Mouse (Mus musculus): ENCODE data around the gene Egflam. TPM values are rescaled to one million over a fixed set of nuclear protein-coding genes. Genes with fewer than 3 reads are reported as not detected.

Gene Egflam
- polyA plus RNA-seq, 2 experiments, result 0.18 to 0.51 TPM

DNA sequence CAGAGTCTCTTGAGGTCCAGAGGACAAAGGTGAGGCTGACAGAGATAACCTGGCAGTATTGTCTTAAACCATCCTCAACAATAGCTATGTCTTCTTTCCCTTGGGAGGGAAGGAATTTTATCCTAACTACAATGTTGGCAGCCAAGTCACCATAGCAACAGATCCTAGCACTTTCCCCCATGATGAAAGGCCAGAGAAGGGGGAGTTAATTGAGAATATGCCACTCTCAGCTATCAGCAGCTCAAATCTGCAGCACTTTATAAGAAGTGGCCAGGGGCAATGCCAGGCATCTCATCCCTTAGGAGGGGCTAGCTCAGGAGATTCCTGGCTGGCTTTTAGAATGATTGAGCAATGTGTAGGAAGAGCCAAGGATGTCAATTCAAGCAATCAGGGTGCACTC, 105.3 kb downstream of the Egflam start:
- Histone ChIP-seq H3K27me3 (ENCODE audit: control insufficient read depth, insufficient read depth, low read length) (no peaks in the 10 kb centered on the region), H3K4me2 (ENCODE audit: low read depth) (no peak overlapping the region), H3K9me3 (ENCODE audit: control insufficient read depth, low read length) (no peaks in the 10 kb centered on the region), H3K4me3 (ENCODE audit: insufficient read depth in 1 of 2, low read depth in 2 of 2, low read length in 2 of 2) (no peak overlapping the region), H3K4me1 (replicated peaks; ENCODE audit: control insufficient read depth in 2 of 2, insufficient read depth in 2 of 2, low read length in 1 of 2) (no peaks in the 10 kb centered on the region), H3K9ac (replicated peaks) (no peak overlapping the region), H3K36me3 (replicated peaks; ENCODE audit: control insufficient read depth, insufficient read depth, low read depth) (no peaks in the 10 kb centered on the region), H3K27ac (no peak overlapping the region)
- ATAC-seq (ENCODE audit: insufficient read depth), result no peak
- DNase-seq (ENCODE audit: low read depth in 3 of 3, low spot score in 3 of 3), result no peak
- TF ChIP-seq EP300 (IDR thresholded peaks at IDR 0.05; ENCODE audit: low read depth), result no peak
- TF ChIP-seq CTCF (IDR thresholded peaks at IDR 0.05; ENCODE audit: low read depth), result no peak

DNA sequence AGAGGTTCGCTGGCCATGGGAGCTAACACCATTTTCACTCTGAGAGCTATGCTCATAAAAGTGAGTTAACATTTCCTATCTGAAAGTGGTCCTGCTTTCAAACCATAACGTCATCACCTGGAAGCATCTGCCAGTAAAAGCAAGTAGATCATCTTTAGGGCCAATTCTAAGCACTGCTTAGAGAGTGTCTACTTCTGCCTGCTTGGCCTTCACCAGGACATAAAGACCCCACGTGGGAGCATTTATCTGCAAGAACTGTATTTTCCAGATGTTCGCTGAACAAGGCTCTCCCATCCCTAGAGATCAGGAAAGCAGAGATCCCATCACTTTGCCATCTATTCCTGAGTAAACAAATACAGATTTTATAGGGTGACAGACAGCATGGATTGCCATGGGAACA, 108.2 kb downstream of the Egflam start:
- ATAC-seq (ENCODE audit: insufficient read depth), result no peak
- WGBS (ENCODE audit: insufficient replicate concordance), result 37% methylated on average over 4 of the region's 4 CpGs
- Histone ChIP-seq H3K9ac (replicated peaks) (no peak overlapping the region), H3K4me3 (ENCODE audit: insufficient read depth in 1 of 2, low read depth in 2 of 2, low read length in 2 of 2) (no peak overlapping the region), H3K27ac (no peak overlapping the region), H3K9me3 (ENCODE audit: control insufficient read depth, low read length) (no peaks in the 10 kb centered on the region), H3K4me1 (replicated peaks; ENCODE audit: control insufficient read depth in 2 of 2, insufficient read depth in 2 of 2, low read length in 1 of 2) (no peaks in the 10 kb centered on the region), H3K4me2 (ENCODE audit: low read depth) (no peak overlapping the region), H3K36me3 (replicated peaks; ENCODE audit: control insufficient read depth, insufficient read depth, low read depth) (no peaks in the 10 kb centered on the region), H3K27me3 (ENCODE audit: control insufficient read depth, insufficient read depth, low read length) (no peaks in the 10 kb centered on the region)
- DNase-seq (ENCODE audit: low read depth in 3 of 3, low spot score in 3 of 3), result no peak
- TF ChIP-seq CTCF (IDR thresholded peaks at IDR 0.05; ENCODE audit: low read depth), result no peak

DNA sequence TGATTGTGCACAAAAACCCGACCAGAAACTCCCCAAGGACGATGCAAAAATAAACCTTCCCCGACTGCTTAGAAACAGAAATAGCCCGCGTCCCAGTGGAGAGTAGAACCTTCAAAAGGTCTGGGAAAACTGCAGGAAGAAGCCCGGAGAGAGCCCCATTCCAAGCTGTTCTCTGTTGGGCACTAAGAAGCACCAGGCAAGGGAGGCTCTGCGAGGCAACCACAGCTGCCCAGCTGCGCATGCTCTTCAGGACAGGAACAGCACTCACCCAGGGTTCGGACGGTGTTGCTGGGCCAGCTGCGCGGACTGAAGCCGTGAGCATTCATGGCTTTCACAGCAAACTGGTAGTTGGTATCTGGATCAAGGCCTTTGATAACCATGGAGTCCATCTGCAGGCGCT, 108.7 kb downstream of the Egflam start:
- H3K36me3 ChIP-seq (replicated peaks; ENCODE audit: control insufficient read depth, insufficient read depth, low read depth), result no peaks in the 10 kb centered on the region
- ATAC-seq (ENCODE audit: insufficient read depth) (no peak), DNase-seq (ENCODE audit: low read depth in 3 of 3, low spot score in 3 of 3) (no peak)
- no peaks in the 10 kb centered on the region for H3K9me3 ChIP-seq (ENCODE audit: control insufficient read depth, low read length)
- no peaks in the 10 kb centered on the region for H3K4me1 ChIP-seq (replicated peaks; ENCODE audit: control insufficient read depth in 2 of 2, insufficient read depth in 2 of 2, low read length in 1 of 2)
- H3K9ac ChIP-seq (replicated peaks), result no peak overlapping the region
- H3K4me3 ChIP-seq (ENCODE audit: insufficient read depth in 1 of 2, low read depth in 2 of 2, low read length in 2 of 2), result no peak overlapping the region
- 45% methylated on average over 14 of the region's 14 CpGs for WGBS (ENCODE audit: insufficient replicate concordance)
- H3K4me2 ChIP-seq (ENCODE audit: low read depth), result no peak overlapping the region
- TF ChIP-seq CTCF (IDR thresholded peaks at IDR 0.05; ENCODE audit: low read depth) (no peak), EP300 (IDR thresholded peaks at IDR 0.05; ENCODE audit: low read depth) (no peak)
- H3K27me3 ChIP-seq (ENCODE audit: control insufficient read depth, insufficient read depth, low read length), result no peaks in the 10 kb centered on the region
- no peak overlapping the region for H3K27ac ChIP-seq

- 32% methylated on average over 4 of the region's 4 CpGs for WGBS (ENCODE audit: insufficient replicate concordance)
- Histone ChIP-seq H3K9ac (replicated peaks) (no peak overlapping the region), H3K36me3 (replicated peaks; ENCODE audit: control insufficient read depth, insufficient read depth, low read depth) (no peaks in the 10 kb centered on the region), H3K4me3 (ENCODE audit: insufficient read depth in 1 of 2, low read depth in 2 of 2, low read length in 2 of 2) (no peak overlapping the region), H3K4me2 (ENCODE audit: low read depth) (no peak overlapping the region), H3K27me3 (ENCODE audit: control insufficient read depth, insufficient read depth, low read length) (no peaks in the 10 kb centered on the region), H3K9me3 (ENCODE audit: control insufficient read depth, low read length) (no peaks in the 10 kb centered on the region), H3K4me1 (replicated peaks; ENCODE audit: control insufficient read depth in 2 of 2, insufficient read depth in 2 of 2, low read length in 1 of 2) (no peaks in the 10 kb centered on the region), H3K27ac (no peak overlapping the region)
- DNase-seq (ENCODE audit: low read depth in 3 of 3, low spot score in 3 of 3), result no peak
- no peak for ATAC-seq (ENCODE audit: insufficient read depth)
- TF ChIP-seq CTCF (IDR thresholded peaks at IDR 0.05; ENCODE audit: low read depth) (no peak), EP300 (IDR thresholded peaks at IDR 0.05; ENCODE audit: low read depth) (no peak)
Measured at GRCm38 (mm10) chr15:7288841-7289424, 109.3 kb downstream of the Egflam start.

DNA sequence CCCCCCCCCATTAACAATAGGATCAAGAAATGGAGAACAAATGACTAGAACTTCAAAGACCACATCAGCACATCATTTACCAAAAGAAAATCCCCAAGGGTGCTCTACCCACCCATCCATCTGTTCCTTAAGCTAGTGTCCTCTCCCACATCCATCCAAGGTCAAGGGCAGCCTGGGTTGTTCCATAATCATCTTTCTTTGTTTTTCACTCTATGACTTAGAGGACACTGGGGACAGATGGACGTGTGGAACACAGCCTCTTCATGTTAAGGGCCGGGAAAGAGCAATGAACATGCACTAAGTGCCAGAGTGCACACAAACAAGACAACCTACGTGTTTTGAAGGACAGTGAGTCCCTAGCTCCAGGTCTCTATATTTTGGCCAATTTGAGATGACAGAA, 110.3 kb downstream of the Egflam start:
- Histone ChIP-seq H3K4me3 (ENCODE audit: insufficient read depth in 1 of 2, low read depth in 2 of 2, low read length in 2 of 2) (no peak overlapping the region), H3K27me3 (ENCODE audit: control insufficient read depth, insufficient read depth, low read length) (no peaks in the 10 kb centered on the region), H3K4me1 (replicated peaks; ENCODE audit: control insufficient read depth in 2 of 2, insufficient read depth in 2 of 2, low read length in 1 of 2) (no peaks in the 10 kb centered on the region), H3K4me2 (ENCODE audit: low read depth) (no peak overlapping the region), H3K9me3 (ENCODE audit: control insufficient read depth, low read length) (no peaks in the 10 kb centered on the region), H3K27ac (no peak overlapping the region), H3K36me3 (replicated peaks; ENCODE audit: control insufficient read depth, insufficient read depth, low read depth) (no peaks in the 10 kb centered on the region), H3K9ac (replicated peaks) (no peak overlapping the region)
- DNase-seq (ENCODE audit: low read depth in 3 of 3, low spot score in 3 of 3), result no peak
- no peak for ATAC-seq (ENCODE audit: insufficient read depth)
- 36% methylated on average over 3 of the region's 3 CpGs for WGBS (ENCODE audit: insufficient replicate concordance)
- TF ChIP-seq EP300 (IDR thresholded peaks at IDR 0.05; ENCODE audit: low read depth) (no peak), CTCF (IDR thresholded peaks at IDR 0.05; ENCODE audit: low read depth) (no peak)
